Mouse (Mus musculus) ES-Bruce4 (cell line): ENCODE results near the gene Scrn3. TPM values are rescaled to one million over a fixed set of nuclear protein-coding genes. Genes with fewer than 3 reads are reported as not detected.

Source experiments
- H3K27ac ChIP-seq: 2 replicates; pipeline ENCODE4 v1.5.1; 2012; ENCODE audit warnings: low read length, inconsistent platforms; ENCODE audit not compliant: insufficient read depth
- H3K27me3 ChIP-seq: 2 replicates; pipeline ENCODE4 v1.6.1; 2012; ENCODE audit warnings: mild to moderate bottlenecking, low read length, inconsistent platforms; ENCODE audit not compliant: control insufficient read depth, poor library complexity, insufficient read depth, severe bottlenecking
- H3K36me3 ChIP-seq: 2 replicates; pipeline ENCODE4 v1.6.1; 2012; ENCODE audit warnings: inconsistent platforms, mild to moderate bottlenecking, low read length, moderate library complexity; ENCODE audit not compliant: control insufficient read depth, poor library complexity, insufficient read depth, severe bottlenecking
- H3K4me1 ChIP-seq: one replicate; pipeline ENCODE4 v1.8.1; 2011; ENCODE audit warnings: low read length; ENCODE audit not compliant: control insufficient read depth, insufficient read depth
- H3K4me3 ChIP-seq: 2 replicates; pipeline ENCODE4 v1.5.1; 2011; ENCODE audit warnings: low read depth, mild to moderate bottlenecking, low read length
- H3K9ac ChIP-seq: 2 replicates; pipeline ENCODE4 v1.6.1; 2012; ENCODE audit warnings: low read depth, mild to moderate bottlenecking, inconsistent platforms; ENCODE audit not compliant: poor library complexity, severe bottlenecking
- H3K9me3 ChIP-seq: replicated peaks from 2 replicates; pipeline ENCODE4 v1.6.1; 2012; ENCODE audit warnings: mild to moderate bottlenecking, low read length, inconsistent platforms; ENCODE audit not compliant: control insufficient read depth, poor library complexity, insufficient read depth, severe bottlenecking
- CTCF ChIP-seq: IDR thresholded peaks from one replicate; pipeline ENCODE4 v1.8.1; 2011; ENCODE audit warnings: low read depth, low read length
- EP300 ChIP-seq: IDR thresholded peaks from 2 replicates; pipeline ENCODE4 v1.6.1; 2011; ENCODE audit warnings: low read depth, low read length; ENCODE audit not compliant: insufficient read depth
- POLR2A ChIP-seq: IDR thresholded peaks from one replicate; pipeline ENCODE4 v1.8.1; 2011; ENCODE audit warnings: low read length; ENCODE audit not compliant: insufficient read depth
- polyA plus RNA-seq: library from polyadenylated mRNA; stranded (reverse); fragments of >200 nt; gene quantifications from 2 replicates; pipeline ENCODE4 v1.2.4, GENCODE M21; 2011; ENCODE audit warnings: low read depth; ENCODE audit not compliant: missing spikeins, insufficient read depth, insufficient read length

The Scrn3 gene
- polyA plus RNA-seq, 1 experiment = 33.5 TPM

DNA sequence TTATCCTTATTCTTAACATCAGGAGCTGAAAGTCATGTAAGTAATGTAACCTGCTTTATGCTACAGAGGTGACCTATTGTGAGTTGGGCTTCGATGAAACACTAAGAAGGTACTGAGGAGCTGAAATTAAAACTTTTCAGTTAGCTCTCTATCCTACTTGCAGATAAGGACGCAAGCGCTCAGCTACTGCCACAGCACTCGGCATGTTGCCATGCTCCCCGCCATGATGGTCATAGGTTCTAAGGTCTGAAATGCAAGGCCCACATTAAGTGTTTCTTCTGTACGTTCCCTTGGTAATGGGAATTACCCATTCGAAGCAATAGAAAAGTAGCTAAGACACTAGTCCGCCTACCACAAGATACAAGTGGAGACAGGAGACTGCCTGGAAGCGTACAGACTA, 9.7 kb upstream of the Scrn3 start:
- Histone ChIP-seq H3K27ac (no peak overlapping the region), H3K4me1 (no peaks in the 10 kb centered on the region), H3K4me3 (no peak overlapping the region), H3K27me3 (no peaks in the 10 kb centered on the region), H3K9me3 (no peaks in the 10 kb centered on the region), H3K36me3 (peaks cover 9% of the 10 kb centered on the region), H3K9ac (no peak overlapping the region)
- TF ChIP-seq POLR2A (no peak), EP300 (no peak), CTCF (no peak)

DNA sequence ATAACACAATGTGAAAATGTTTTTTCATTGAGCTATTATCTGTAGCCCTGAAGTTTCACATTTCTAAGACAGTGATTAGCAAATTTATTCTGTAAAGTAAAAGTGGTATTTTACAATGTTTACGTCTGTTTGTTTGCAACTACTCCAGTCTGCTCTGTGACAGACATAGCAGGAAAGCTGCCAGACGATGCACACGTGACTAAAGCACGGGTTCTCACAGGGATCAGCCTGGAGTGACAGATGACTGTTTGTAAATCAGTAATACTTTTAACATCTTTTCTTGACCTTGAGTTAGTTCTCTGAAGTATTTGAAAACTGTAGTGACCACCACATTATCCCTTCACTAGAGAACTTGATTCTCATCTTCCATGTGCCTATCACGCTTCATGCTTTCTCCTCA, 7.9 kb upstream of the Scrn3 start:
- Histone ChIP-seq H3K36me3 (peaks cover 9% of the 10 kb centered on the region), H3K27me3 (no peaks in the 10 kb centered on the region), H3K4me3 (no peak overlapping the region), H3K4me1 (no peaks in the 10 kb centered on the region), H3K9me3 (no peaks in the 10 kb centered on the region), H3K9ac (no peak overlapping the region), H3K27ac (no peak overlapping the region)
- TF ChIP-seq EP300 (no peak), CTCF (no peak), POLR2A (no peak)

DNA sequence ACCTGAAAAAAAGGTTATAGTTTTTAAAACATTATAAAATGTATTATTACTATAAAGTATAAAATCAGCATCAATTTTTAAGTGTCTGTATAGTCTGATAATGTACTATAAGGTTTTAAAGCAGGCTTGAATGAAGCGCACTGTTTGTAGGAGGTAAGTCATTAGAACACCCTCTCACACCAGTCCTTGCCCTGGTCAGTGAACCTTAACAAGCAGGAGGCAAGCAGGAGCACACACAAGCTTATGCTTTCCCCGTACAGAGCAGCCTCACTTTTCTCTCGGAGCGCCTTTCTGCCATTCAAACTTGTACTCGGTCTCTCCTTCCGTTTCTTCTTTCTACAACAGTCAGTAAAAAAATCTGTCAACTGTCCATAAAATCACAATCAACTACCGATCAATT, 6.4 kb upstream of the Scrn3 start:
- H3K9me3 ChIP-seq = no peaks in the 10 kb centered on the region
- H3K4me3 ChIP-seq = no peak overlapping the region
- no peak overlapping the region for H3K27ac ChIP-seq
- H3K27me3 ChIP-seq = no peaks in the 10 kb centered on the region
- peaks cover 7% of the 10 kb centered on the region for H3K36me3 ChIP-seq
- no peak overlapping the region for H3K9ac ChIP-seq
- no peaks in the 10 kb centered on the region for H3K4me1 ChIP-seq
- no peak for TF ChIP-seq EP300
- TF ChIP-seq CTCF = no peak
- no peak for TF ChIP-seq POLR2A

DNA sequence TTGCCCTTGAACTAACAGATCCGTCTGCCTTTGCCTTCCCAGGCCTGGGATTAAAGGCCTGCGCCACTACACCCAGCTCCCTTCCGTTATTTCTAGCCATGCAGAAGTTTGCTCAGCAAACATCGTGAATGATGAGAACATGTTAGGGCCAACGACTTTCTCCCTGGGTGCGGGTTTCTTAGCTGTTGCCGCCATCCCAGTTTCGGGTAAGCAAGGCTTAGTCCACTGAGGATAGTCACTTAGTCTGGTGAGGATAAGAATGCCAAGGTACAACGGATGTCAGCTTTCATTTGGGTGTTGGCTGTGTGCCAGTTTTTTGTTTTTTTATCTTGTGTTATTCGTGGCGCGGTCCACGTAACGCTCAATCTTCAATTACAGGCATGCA, 708 bp downstream of the Scrn3 start:
- peak overlapping the region; percentile 62 for H3K27ac ChIP-seq

DNA sequence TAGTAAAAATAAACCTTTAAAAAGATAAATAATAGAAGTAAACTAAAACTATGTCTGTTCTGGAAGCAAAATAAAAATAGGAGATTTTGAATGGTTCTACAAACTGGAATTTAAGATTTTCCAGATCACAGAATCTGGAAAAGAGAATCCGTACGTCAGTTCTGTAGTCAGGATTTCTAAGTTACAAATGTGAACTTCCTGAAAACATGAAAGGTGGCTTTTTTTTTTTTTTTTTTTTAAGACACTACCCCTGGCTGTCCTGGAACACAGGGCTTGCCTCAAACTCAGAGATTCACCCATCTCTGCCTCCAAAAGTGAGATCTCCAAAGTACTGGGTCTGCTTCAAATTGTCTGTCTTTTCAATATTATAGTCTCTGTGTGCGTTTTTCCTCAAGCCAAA, 1.9 kb downstream of the Scrn3 start:
- Histone ChIP-seq H3K36me3 (peaks cover 4% of the 10 kb centered on the region; the same call in 1 of the 2 replicates), H3K4me3 (no peak overlapping the region), H3K27me3 (no peaks in the 10 kb centered on the region), H3K9me3 (no peaks in the 10 kb centered on the region), H3K27ac (no peak overlapping the region), H3K4me1 (no peaks in the 10 kb centered on the region), H3K9ac (no peak overlapping the region)
- TF ChIP-seq EP300 (no peak), POLR2A (no peak), CTCF (no peak)

More for the DNA sequence above, 708 bp downstream of the Scrn3 start:
- Histone ChIP-seq H3K36me3 (peaks cover under 1% of the 10 kb centered on the region; the same call in 1 of the 2 replicates), H3K9me3 (no peaks in the 10 kb centered on the region), H3K4me3 (peak overlapping the region; percentile 98), H3K9ac (peak overlapping the region; percentile 73), H3K27me3 (no peaks in the 10 kb centered on the region), H3K4me1 (no peaks in the 10 kb centered on the region)
- TF ChIP-seq CTCF (no peak), POLR2A (no peak), EP300 (no peak)

DNA sequence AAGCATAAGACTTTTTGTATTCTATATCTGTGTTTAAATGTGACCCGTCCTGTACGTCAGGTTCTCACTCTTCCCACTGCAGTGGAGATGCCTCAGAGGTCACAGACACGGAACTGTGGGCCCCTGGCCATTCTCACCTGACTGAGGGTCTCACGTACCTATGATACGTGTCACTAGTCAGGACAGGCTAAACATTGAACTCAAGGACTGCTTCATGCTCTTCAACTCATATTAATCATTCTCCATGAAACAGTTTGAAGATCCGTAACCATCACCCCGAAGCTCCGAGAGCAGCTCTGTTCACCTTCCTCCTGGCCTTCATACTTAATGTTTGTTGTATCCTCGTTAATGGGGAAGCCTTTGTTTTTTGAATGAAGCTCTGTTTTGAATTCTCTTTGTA, 5.0 kb downstream of the Scrn3 start:
- Histone ChIP-seq H3K27me3 (no peaks in the 10 kb centered on the region), H3K4me3 (no peak overlapping the region), H3K4me1 (peaks cover under 1% of the 10 kb centered on the region), H3K27ac (no peak overlapping the region), H3K36me3 (peaks cover 4% of the 10 kb centered on the region; the same call in 1 of the 2 replicates), H3K9me3 (no peaks in the 10 kb centered on the region), H3K9ac (no peak overlapping the region)
- TF ChIP-seq POLR2A (no peak), CTCF (no peak), EP300 (no peak)
